Mouse (Mus musculus): ENCODE measurements around the gene Ace2. TPM values are rescaled to one million over a fixed set of nuclear protein-coding genes. Genes with fewer than 3 reads are reported as not detected.

The Ace2 gene
- polyA plus RNA-seq, 1 experiment from 2014 or later = not detected

- WGBS (ENCODE audit: insufficient replicate concordance) = 74% methylated on average over 6 of the region's 6 CpGs
- no peak overlapping the region for H3K4me2 ChIP-seq
- no peaks in the 10 kb centered on the region for H3K9me3 ChIP-seq (replicated peaks; ENCODE audit: control insufficient read depth, low read length)
- no peaks in the 10 kb centered on the region for H3K4me1 ChIP-seq (ENCODE audit: control insufficient read depth, insufficient read depth, low read length)
- no peak for ATAC-seq (replicated peaks; ENCODE audit: insufficient number of reproducible peaks, low FRiP score, low TSS enrichment)
- no peaks in the 10 kb centered on the region for H3K36me3 ChIP-seq (ENCODE audit: control insufficient read depth, insufficient read depth, low read length)
- no peak overlapping the region for H3K4me3 ChIP-seq (ENCODE audit: low read depth, low read length)
- no peak overlapping the region for H3K9ac ChIP-seq (ENCODE audit: low read depth, low read length)
- no peak overlapping the region for H3K27ac ChIP-seq (ENCODE audit: low read depth, low read length)
- no peaks in the 10 kb centered on the region for H3K27me3 ChIP-seq (ENCODE audit: control insufficient read depth, insufficient read depth, low read length)
These were observed 25.4 kb upstream of the Ace2 start for GRCm38 (mm10) chrX:164113744-164114143.

- ATAC-seq (replicated peaks; ENCODE audit: insufficient number of reproducible peaks, low FRiP score, low TSS enrichment) = no peak
- 84% methylated on average over 3 of the region's 3 CpGs for WGBS (ENCODE audit: insufficient replicate concordance)
- Histone ChIP-seq H3K4me3 (ENCODE audit: low read depth, low read length) (no peak overlapping the region), H3K9me3 (replicated peaks; ENCODE audit: control insufficient read depth, low read length) (no peaks in the 10 kb centered on the region), H3K4me2 (no peak overlapping the region), H3K4me1 (ENCODE audit: control insufficient read depth, insufficient read depth, low read length) (no peaks in the 10 kb centered on the region), H3K9ac (ENCODE audit: low read depth, low read length) (no peak overlapping the region), H3K27ac (ENCODE audit: low read depth, low read length) (no peak overlapping the region), H3K36me3 (ENCODE audit: control insufficient read depth, insufficient read depth, low read length) (no peaks in the 10 kb centered on the region), H3K27me3 (ENCODE audit: control insufficient read depth, insufficient read depth, low read length) (no peaks in the 10 kb centered on the region)
These were observed 15.2 kb upstream of the Ace2 start for GRCm38 (mm10) chrX:164123942-164124341.

GRCm38 (mm10) chrX:164133531-164133930 lies 5.6 kb upstream of the Ace2 start:
- no peaks in the 10 kb centered on the region for H3K9me3 ChIP-seq (replicated peaks; ENCODE audit: control insufficient read depth, low read length)
- no peak overlapping the region for H3K4me2 ChIP-seq
- H3K9ac ChIP-seq (ENCODE audit: low read depth, low read length) = no peak overlapping the region
- H3K27me3 ChIP-seq (ENCODE audit: control insufficient read depth, insufficient read depth, low read length) = no peaks in the 10 kb centered on the region
- no peaks in the 10 kb centered on the region for H3K36me3 ChIP-seq (ENCODE audit: control insufficient read depth, insufficient read depth, low read length)
- no peak overlapping the region for H3K4me3 ChIP-seq (ENCODE audit: low read depth, low read length)
- no peak overlapping the region for H3K27ac ChIP-seq (ENCODE audit: low read depth, low read length)
- no peak for ATAC-seq (replicated peaks; ENCODE audit: insufficient number of reproducible peaks, low FRiP score, low TSS enrichment)
- 80% methylated on average over 3 of the region's 3 CpGs for WGBS (ENCODE audit: insufficient replicate concordance)
- H3K4me1 ChIP-seq (ENCODE audit: control insufficient read depth, insufficient read depth, low read length) = no peaks in the 10 kb centered on the region

DNA sequence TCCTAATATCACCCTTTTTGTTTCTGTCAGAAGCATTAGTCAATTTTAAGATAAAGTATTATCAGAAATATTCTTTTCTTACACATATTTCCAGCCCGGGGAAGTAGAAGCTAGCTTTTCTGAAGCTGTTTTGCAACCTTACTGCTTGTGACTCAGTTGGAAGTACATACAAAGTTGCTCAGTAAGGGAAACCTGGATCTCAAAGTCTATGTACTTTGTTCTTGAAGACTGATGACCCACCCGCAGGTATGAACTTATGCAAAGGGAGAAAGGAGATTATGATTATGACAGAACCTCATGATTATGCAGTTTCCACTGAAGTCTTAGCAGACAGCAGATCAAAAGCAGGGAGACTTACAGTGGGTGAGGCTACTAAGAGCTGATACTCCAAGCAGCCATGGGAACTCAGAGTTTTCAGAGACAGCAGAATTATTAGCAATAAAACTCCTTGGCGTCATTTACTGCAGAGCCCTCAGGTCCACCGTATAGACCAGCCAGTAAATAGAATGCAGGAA lies 3.8 kb upstream of the Ace2 start:
- ATAC-seq (replicated peaks; ENCODE audit: insufficient number of reproducible peaks, low FRiP score, low TSS enrichment) = no peak
- H3K9me3 ChIP-seq (replicated peaks; ENCODE audit: control insufficient read depth, low read length) = no peaks in the 10 kb centered on the region
- no peak overlapping the region for H3K27ac ChIP-seq (ENCODE audit: low read depth, low read length)
- H3K27me3 ChIP-seq (ENCODE audit: control insufficient read depth, insufficient read depth, low read length) = no peaks in the 10 kb centered on the region
- H3K4me2 ChIP-seq = no peak overlapping the region
- no peaks in the 10 kb centered on the region for H3K4me1 ChIP-seq (ENCODE audit: control insufficient read depth, insufficient read depth, low read length)
- H3K4me3 ChIP-seq (ENCODE audit: low read depth, low read length) = no peak overlapping the region
- 77% methylated on average over 4 of the region's 4 CpGs for WGBS (ENCODE audit: insufficient replicate concordance)
- no peaks in the 10 kb centered on the region for H3K36me3 ChIP-seq (ENCODE audit: control insufficient read depth, insufficient read depth, low read length)
- no peak overlapping the region for H3K9ac ChIP-seq (ENCODE audit: low read depth, low read length)

DNA sequence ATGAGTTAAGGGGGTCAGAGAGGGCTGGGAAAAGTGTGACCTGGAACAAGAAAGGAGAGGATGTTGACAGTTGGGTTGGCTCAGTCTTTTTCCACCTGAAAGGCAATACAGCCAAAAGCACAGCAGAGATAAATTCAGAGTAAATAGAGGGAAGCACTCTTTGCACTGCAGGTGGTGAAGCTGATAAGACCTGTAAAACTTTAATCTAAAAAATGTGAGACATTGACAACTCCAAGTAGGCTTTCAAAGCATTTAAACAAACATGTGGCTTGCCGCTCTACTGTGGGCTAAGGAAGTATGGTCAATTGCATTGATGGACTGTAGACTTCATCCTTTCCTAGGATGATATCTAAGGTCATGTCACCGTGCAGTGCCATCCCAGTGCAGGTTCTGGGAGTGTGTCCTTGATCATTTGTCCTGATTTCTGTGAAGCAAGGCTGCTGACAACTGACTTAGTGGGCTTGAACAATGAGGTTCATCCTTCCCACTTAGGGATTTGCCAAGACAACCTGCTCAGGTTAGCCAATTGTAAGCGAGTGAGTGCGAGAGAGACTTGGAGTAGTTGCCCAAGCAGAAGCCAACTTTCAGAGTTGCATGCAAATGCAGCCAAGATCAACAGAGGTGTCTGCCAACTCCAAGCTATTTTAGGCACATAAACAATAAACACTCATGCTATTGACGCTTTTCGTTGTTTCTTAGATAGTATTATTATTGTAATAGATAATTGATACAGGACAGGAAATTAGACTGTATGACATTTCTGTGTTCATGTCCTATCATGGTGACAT lies 6.5 kb downstream of the Ace2 start:
- Histone ChIP-seq H3K36me3 (ENCODE audit: control insufficient read depth, insufficient read depth, low read length) (no peaks in the 10 kb centered on the region), H3K9me3 (replicated peaks; ENCODE audit: control insufficient read depth, low read length) (no peaks in the 10 kb centered on the region), H3K27ac (ENCODE audit: low read depth, low read length) (no peak overlapping the region), H3K9ac (ENCODE audit: low read depth, low read length) (no peak overlapping the region), H3K27me3 (ENCODE audit: control insufficient read depth, insufficient read depth, low read length) (no peaks in the 10 kb centered on the region), H3K4me3 (ENCODE audit: low read depth, low read length) (no peak overlapping the region), H3K4me1 (ENCODE audit: control insufficient read depth, insufficient read depth, low read length) (no peaks in the 10 kb centered on the region), H3K4me2 (no peak overlapping the region)
- no peak for ATAC-seq (replicated peaks; ENCODE audit: insufficient number of reproducible peaks, low FRiP score, low TSS enrichment)
- 54% methylated on average over 6 of the region's 6 CpGs for whole genome bisulfite sequencing (ENCODE audit: insufficient replicate concordance)

- WGBS (ENCODE audit: insufficient replicate concordance) = 68% methylated on average over 2 of the region's 2 CpGs
- no peak overlapping the region for H3K9ac ChIP-seq (ENCODE audit: low read depth, low read length)
- H3K27me3 ChIP-seq (ENCODE audit: control insufficient read depth, insufficient read depth, low read length) = no peaks in the 10 kb centered on the region
- H3K4me1 ChIP-seq (ENCODE audit: control insufficient read depth, insufficient read depth, low read length) = no peaks in the 10 kb centered on the region
- no peak for ATAC-seq (replicated peaks; ENCODE audit: insufficient number of reproducible peaks, low FRiP score, low TSS enrichment)
- no peaks in the 10 kb centered on the region for H3K9me3 ChIP-seq (replicated peaks; ENCODE audit: control insufficient read depth, low read length)
- H3K4me2 ChIP-seq = no peak overlapping the region
- no peak overlapping the region for H3K27ac ChIP-seq (ENCODE audit: low read depth, low read length)
- H3K4me3 ChIP-seq (ENCODE audit: low read depth, low read length) = no peak overlapping the region
- no peaks in the 10 kb centered on the region for H3K36me3 ChIP-seq (ENCODE audit: control insufficient read depth, insufficient read depth, low read length)
These were observed 13.6 kb downstream of the Ace2 start for GRCm38 (mm10) chrX:164152703-164153102.

DNA sequence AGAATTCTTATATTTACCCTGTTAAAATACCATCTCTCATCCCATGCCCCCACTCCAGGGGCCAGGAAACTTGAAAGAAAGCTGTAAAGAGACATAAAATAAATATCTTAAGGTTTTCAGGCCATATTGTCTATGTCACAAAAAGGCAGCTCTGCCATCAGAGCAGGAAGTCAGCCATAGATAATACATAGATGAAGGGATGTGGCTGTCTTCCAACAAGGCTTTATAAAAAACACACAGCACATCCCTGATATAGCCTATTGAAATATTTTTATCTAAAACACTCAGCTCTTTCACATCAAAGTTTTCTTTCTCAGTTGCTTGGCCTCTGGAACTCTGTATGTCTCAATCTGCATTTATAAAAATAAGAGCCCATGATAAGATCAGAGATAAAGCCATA lies 14.5 kb downstream of the Ace2 start:
- ATAC-seq (replicated peaks; ENCODE audit: insufficient number of reproducible peaks, low FRiP score, low TSS enrichment) = no peak

GRCm38 (mm10) chrX:164154594-164154993 lies 15.5 kb downstream of the Ace2 start:
- H3K4me3 ChIP-seq (ENCODE audit: low read depth, low read length) = no peak overlapping the region
- no peak overlapping the region for H3K9ac ChIP-seq (ENCODE audit: low read depth, low read length)
- no peaks in the 10 kb centered on the region for H3K36me3 ChIP-seq (ENCODE audit: control insufficient read depth, insufficient read depth, low read length)
- no peaks in the 10 kb centered on the region for H3K9me3 ChIP-seq (replicated peaks; ENCODE audit: control insufficient read depth, low read length)
- no peak overlapping the region for H3K4me2 ChIP-seq
- no peak for ATAC-seq (replicated peaks; ENCODE audit: insufficient number of reproducible peaks, low FRiP score, low TSS enrichment)
- H3K4me1 ChIP-seq (ENCODE audit: control insufficient read depth, insufficient read depth, low read length) = no peaks in the 10 kb centered on the region
- WGBS (ENCODE audit: insufficient replicate concordance) = 73% methylated on average over 5 of the region's 5 CpGs
- no peaks in the 10 kb centered on the region for H3K27me3 ChIP-seq (ENCODE audit: control insufficient read depth, insufficient read depth, low read length)
- no peak overlapping the region for H3K27ac ChIP-seq (ENCODE audit: low read depth, low read length)

More for the DNA sequence above, 14.5 kb downstream of the Ace2 start:
- Histone ChIP-seq H3K27me3 (ENCODE audit: control insufficient read depth, insufficient read depth, low read length) (no peaks in the 10 kb centered on the region), H3K27ac (ENCODE audit: low read depth, low read length) (no peak overlapping the region), H3K9ac (ENCODE audit: low read depth, low read length) (no peak overlapping the region), H3K4me3 (ENCODE audit: low read depth, low read length) (no peak overlapping the region), H3K9me3 (replicated peaks; ENCODE audit: control insufficient read depth, low read length) (no peaks in the 10 kb centered on the region), H3K4me2 (no peak overlapping the region), H3K4me1 (ENCODE audit: control insufficient read depth, insufficient read depth, low read length) (no peaks in the 10 kb centered on the region), H3K36me3 (ENCODE audit: control insufficient read depth, insufficient read depth, low read length) (no peaks in the 10 kb centered on the region)

- Histone ChIP-seq H3K27me3 (ENCODE audit: control insufficient read depth, insufficient read depth, low read length) (no peaks in the 10 kb centered on the region), H3K4me2 (no peak overlapping the region), H3K36me3 (ENCODE audit: control insufficient read depth, insufficient read depth, low read length) (no peaks in the 10 kb centered on the region), H3K4me3 (ENCODE audit: low read depth, low read length) (no peak overlapping the region), H3K4me1 (ENCODE audit: control insufficient read depth, insufficient read depth, low read length) (no peaks in the 10 kb centered on the region), H3K9me3 (replicated peaks; ENCODE audit: control insufficient read depth, low read length) (no peaks in the 10 kb centered on the region), H3K9ac (ENCODE audit: low read depth, low read length) (no peak overlapping the region), H3K27ac (ENCODE audit: low read depth, low read length) (no peak overlapping the region)
- ATAC-seq (replicated peaks; ENCODE audit: insufficient number of reproducible peaks, low FRiP score, low TSS enrichment) = no peak
- 69% methylated on average over 1 of the region's 1 CpGs for WGBS (ENCODE audit: insufficient replicate concordance)
These were observed 25.5 kb downstream of the Ace2 start for GRCm38 (mm10) chrX:164164681-164165080.
